Mouse (Mus musculus) duodenum, adult 2 months (tissue): ENCODE results near the gene Dock6. TPM values are rescaled to one million over a fixed set of nuclear protein-coding genes. Genes with fewer than 3 reads are reported as not detected.

ENCODE experiments used
- polyA plus RNA-seq: library from polyadenylated mRNA; depleted of rRNA; stranded (reverse); fragments of >200 nt; gene quantifications from 2 replicates; pipeline ENCODE4 v1.2.3, GENCODE M21; 2012; ENCODE audit warnings: low replicate concordance; rRNA removed

Dock6 gene
- 43.2 and 51.0 TPM in 2 replicates for polyA plus RNA-seq

DNA sequence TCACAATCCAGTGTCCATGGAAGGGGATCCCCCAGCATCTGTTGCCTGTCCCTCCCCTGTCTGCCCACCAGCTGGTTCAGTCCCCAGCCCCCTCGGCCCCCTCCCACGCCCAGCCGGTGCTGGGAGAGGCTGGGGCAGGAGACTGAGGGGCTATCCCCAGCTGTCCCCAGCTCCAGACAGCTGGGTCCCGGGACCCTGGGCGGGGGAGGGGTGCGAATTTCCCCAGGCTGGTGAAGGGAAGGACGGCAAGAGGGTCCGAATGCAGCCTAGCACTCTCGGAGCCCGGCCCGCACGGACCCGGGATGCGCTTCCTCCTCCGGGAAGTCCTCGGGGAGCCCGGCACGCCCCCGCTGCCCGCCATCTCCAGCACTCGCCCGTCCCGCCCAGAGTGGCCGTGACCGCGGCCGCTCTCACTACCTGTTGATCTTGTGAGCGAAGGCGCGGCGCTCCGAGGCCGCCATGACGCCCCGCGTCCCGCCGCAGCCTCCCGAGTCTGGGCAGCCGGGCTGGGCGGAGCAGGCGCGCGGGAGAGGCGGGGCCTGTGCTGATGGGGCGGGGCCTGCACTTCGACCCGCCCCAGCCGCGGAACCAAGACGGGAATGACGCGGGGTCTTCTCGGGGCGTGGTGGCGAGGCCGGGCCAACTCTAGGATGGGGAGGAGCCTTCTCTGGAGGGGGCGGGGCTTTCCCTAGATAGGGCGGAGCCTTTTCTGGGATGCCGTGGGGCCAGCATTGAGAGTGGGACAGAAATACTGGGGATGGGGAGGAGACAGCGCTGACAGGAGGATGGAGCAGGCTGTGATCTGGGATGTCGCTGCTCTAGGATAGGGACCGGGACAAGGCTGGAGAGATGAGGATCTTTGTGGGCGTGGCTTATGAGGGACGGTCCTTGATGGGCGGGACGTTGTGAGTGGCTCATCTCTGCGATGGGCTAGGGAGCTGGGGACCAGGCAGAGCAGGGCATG lies at the start of gene Dock6:
Gene Dock6, minus strand, starts transcription at position 508 of the 964 bp plus-strand sequence.

DNA sequence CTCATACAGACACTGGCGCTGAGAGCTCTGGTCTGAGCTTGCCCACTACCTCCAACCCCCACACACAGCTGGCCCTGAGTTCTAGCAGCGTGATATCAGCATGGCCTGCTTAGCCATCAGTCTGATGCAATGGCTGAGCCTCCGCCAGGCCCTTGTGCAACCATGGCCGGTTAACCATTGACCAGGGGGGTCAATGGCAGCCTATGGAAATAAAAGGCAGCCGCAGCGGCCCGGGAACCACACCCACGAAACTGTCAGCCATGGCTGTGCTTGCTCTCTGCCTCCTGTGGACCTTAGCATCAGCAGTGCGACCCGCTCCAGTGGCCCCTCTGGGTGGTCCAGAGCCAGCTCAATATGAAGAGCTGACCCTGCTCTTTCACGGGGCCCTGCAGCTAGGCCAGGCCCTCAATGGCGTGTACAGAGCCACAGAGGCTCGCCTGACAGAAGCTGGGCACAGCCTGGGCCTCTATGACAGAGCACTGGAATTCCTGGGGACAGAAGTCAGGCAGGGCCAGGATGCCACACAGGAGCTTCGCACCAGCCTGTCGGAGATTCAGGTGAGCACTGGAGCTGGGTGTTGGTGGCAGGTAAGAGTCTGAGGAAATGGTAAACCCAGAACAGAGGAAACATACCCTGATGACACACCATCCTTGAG lies 17.1 kb downstream of the Dock6 start, which contains the start of gene Angptl8:
Gene Angptl8, plus strand, starts transcription at position 253 of the 655 bp plus-strand sequence.

GRCm38 (mm10) chr9:21798345-21799009 lies 54.0 kb downstream of the Dock6 start, which contains the start of gene Kank2:
Gene Kank2, minus strand, starts transcription at chr9:21798744.

GRCm38 (mm10) chr9:21760155-21761088 lies 92.0 kb downstream of the Dock6 start, which contains the start of gene Spc24:
Gene Spc24, minus strand, starts transcription at chr9:21760303.

Other genes with a start within 250 kb of the Dock6 start
- gene Smarca4, start 236.5 kb downstream of the Dock6 start, polyA plus RNA-seq: 17.2 and 28.1 TPM in 2 replicates
- gene Ldlr, start 129.2 kb downstream of the Dock6 start, polyA plus RNA-seq: 28.7 and 47.8 TPM in 2 replicates
- 9.2 and 13.7 TPM in 2 replicates for gene Spc24, start 92.3 kb downstream of the Dock6 start, polyA plus RNA-seq
- gene Kank2, start 53.9 kb downstream of the Dock6 start, polyA plus RNA-seq: 13.1 and 22.7 TPM in 2 replicates
- gene Angptl8, start 17.1 kb downstream of the Dock6 start, polyA plus RNA-seq: 18.2 and 18.8 TPM in 2 replicates
- gene Rab3d, start 65.6 kb upstream of the Dock6 start, polyA plus RNA-seq: 32.5 and 58.0 TPM in 2 replicates
- 0.63 and 2.5 TPM in 2 replicates for gene Ccdc159, start 74.8 kb upstream of the Dock6 start, polyA plus RNA-seq
- 191 and 195 TPM in 2 replicates for gene Tmem205, start 74.9 kb upstream of the Dock6 start, polyA plus RNA-seq
- gene Plppr2, start 84.4 kb upstream of the Dock6 start, polyA plus RNA-seq: 6.9 and 11.4 TPM in 2 replicates
- 5.6 and 8.0 TPM in 2 replicates for gene Swsap1, start 103.1 kb upstream of the Dock6 start, polyA plus RNA-seq
- 2.4 and 3.9 TPM in 2 replicates for gene Epor, start 110.9 kb upstream of the Dock6 start, polyA plus RNA-seq
- 2.9 and 12.6 TPM in 2 replicates for gene Rgl3, start 136.8 kb upstream of the Dock6 start, polyA plus RNA-seq
- 0.17 TPM in 1 of 2 replicates, not detected in the other for gene Ccdc151, start 150.0 kb upstream of the Dock6 start, polyA plus RNA-seq
- 118 and 211 TPM in 2 replicates for gene Prkcsh, start 150.2 kb upstream of the Dock6 start, polyA plus RNA-seq
- gene Elavl3, start 199.4 kb upstream of the Dock6 start, polyA plus RNA-seq: 0.13 and 0.46 TPM in 2 replicates
- gene Gm49318, start 218.6 kb upstream of the Dock6 start, polyA plus RNA-seq: not detected in 2 replicates
- gene Zfp653, start 218.7 kb upstream of the Dock6 start, polyA plus RNA-seq: 8.8 and 9.9 TPM in 2 replicates
- gene Ecsit, start 232.8 kb upstream of the Dock6 start, polyA plus RNA-seq: 48.2 and 51.0 TPM in 2 replicates
- 144 and 245 TPM in 2 replicates for gene Cnn1, start 246.6 kb upstream of the Dock6 start, polyA plus RNA-seq